Mouse (Mus musculus) liver, postnatal 0 days (tissue): Measurements from ENCODE around the gene Tesmin.
A peak's percentile ranks its signal among the peaks of the same experiment; 100 is the strongest.

Experiments used
- CTCF ChIP-seq: sonication (generic); IDR thresholded peaks from 2 replicates; pipeline ENCODE4 v1.5.1; 2016; ENCODE audit warnings: antibody characterized with exemption, low read depth
- EP300 ChIP-seq: IDR thresholded peaks from 2 replicates; pipeline ENCODE4 v1.6.1; 2016; ENCODE audit warnings: antibody characterized with exemption, low read depth, mild to moderate bottlenecking

DNA sequence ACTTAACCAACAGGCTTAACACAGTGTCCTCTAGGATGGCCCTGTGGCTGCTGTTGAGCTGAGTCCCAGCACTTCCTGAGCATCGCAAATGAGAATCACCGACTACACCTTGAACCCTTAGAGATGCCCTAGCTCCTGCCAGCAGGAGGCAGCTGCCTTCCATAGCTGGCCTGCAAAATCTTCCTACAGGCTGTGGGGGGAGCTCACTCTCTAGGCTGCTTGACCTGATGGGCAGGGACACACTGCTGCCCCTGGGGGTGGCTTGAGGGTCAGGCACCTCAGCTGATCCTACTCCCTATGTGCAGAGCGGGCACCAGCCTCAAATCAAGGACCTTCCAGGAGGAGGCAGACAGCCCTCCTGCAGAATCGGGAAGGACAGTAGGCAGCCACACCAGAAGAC lies 31.0 kb upstream of the Tesmin start:
- TF ChIP-seq CTCF (peak; percentile 49), EP300 (no peak)
